Mouse (Mus musculus) adrenal gland, postnatal 0 days (tissue): ENCODE results near the gene Pou3f4. TPM values are rescaled to one million over a fixed set of nuclear protein-coding genes. Genes with fewer than 3 reads are reported as not detected.

Source experiments
- polyA plus RNA-seq: library from polyadenylated mRNA; unstranded; fragments of >200 nt; fragmentation: Nextera tagmentation; extraction: Ambion mirVana; gene quantifications from 2 replicates; pipeline ENCODE4 v1.2.1, GENCODE M21; 2015

The Pou3f4 gene
- 0.07 TPM in 1 of 2 replicates, not detected in the other for polyA plus RNA-seq

GRCm38 (mm10) chrX:110814151-110814571 is at the start of gene Pou3f4:
TSS of gene Pou3f4 (plus strand) at chrX:110814280.

